Mouse (Mus musculus) liver, embryonic 12.5 days (tissue): Measurements from ENCODE around the gene Myh13. TPM values are rescaled to one million over a fixed set of nuclear protein-coding genes. Genes with fewer than 3 reads are reported as not detected.

Source experiments
- ATAC-seq: fragments of 200-750 bp; cut with Nextera tagmentation; 2 replicates; pipeline ENCODE4 v1.8.0; 2017; ENCODE audit warnings: moderate number of reproducible peaks, mild to moderate bottlenecking, moderate library complexity
- H3K27ac ChIP-seq: fragments of 300-500 bp; sonication (generic); 2 replicates; pipeline ENCODE4 v1.5.1; 2016; ENCODE audit warnings: mild to moderate bottlenecking
- H3K27me3 ChIP-seq: fragments of 300-500 bp; sonication (generic); replicated peaks from 2 replicates; pipeline ENCODE4 v1.6.1; 2016; ENCODE audit warnings: mild to moderate bottlenecking, moderate library complexity
- H3K36me3 ChIP-seq: fragments of 300-500 bp; sonication (generic); 2 replicates; pipeline ENCODE4 v1.6.1; 2016; ENCODE audit warnings: mild to moderate bottlenecking, moderate library complexity
- H3K4me1 ChIP-seq: fragments of 300-500 bp; sonication (generic); 2 replicates; pipeline ENCODE4 v1.6.1; 2016
- H3K4me2 ChIP-seq: fragments of 300-500 bp; sonication (generic); 2 replicates; pipeline ENCODE4 v1.6.1; 2016; ENCODE audit warnings: mild to moderate bottlenecking, moderate library complexity
- H3K4me3 ChIP-seq: fragments of 300-500 bp; sonication (generic); 2 replicates; pipeline ENCODE4 v1.5.1; 2016; ENCODE audit warnings: mild to moderate bottlenecking, moderate library complexity
- H3K9ac ChIP-seq: fragments of 300-500 bp; sonication (generic); 2 replicates; pipeline ENCODE4 v1.6.1; 2016; ENCODE audit warnings: mild to moderate bottlenecking, moderate library complexity
- H3K9me3 ChIP-seq: fragments of 300-500 bp; sonication (generic); replicated peaks from 2 replicates; pipeline ENCODE4 v1.6.1; 2016; ENCODE audit warnings: mild to moderate bottlenecking, moderate library complexity
- WGBS: fragments of 180-500 bp; shearing (Covaris S2); methylation state at CpG from one replicate; pipeline ENCODE4 v1.1.7; 2016; ENCODE audit not compliant: insufficient replicate concordance; 5-methylcytosine and 5-hydroxymethylcytosine counted together
- polyA plus RNA-seq: library from polyadenylated mRNA; unstranded; fragments of >200 nt; fragmentation: Nextera tagmentation; extraction: Ambion mirVana; gene quantifications from 2 replicates; pipeline ENCODE4 v1.2.1, GENCODE M21; 2016

Myh13 gene
- polyA plus RNA-seq, 1 experiment from 2014 or later, result not detected

- Histone ChIP-seq H3K4me3 (no peak overlapping the region), H3K4me1 (no peaks in the 10 kb centered on the region), H3K9ac (no peak overlapping the region), H3K27me3 (no peaks in the 10 kb centered on the region), H3K27ac (no peak overlapping the region), H3K36me3 (no peaks in the 10 kb centered on the region), H3K9me3 (no peaks in the 10 kb centered on the region), H3K4me2 (no peak overlapping the region)
- WGBS, result 68% methylated on average over 12 of the region's 12 CpGs
- no peak for ATAC-seq
These were observed 43.1 kb downstream of the Myh13 start for GRCm38 (mm10) chr11:67364551-67364950.

GRCm38 (mm10) chr11:67364986-67365721, 43.7 kb downstream of the Myh13 start:
- no peaks in the 10 kb centered on the region for H3K27me3 ChIP-seq
- no peak overlapping the region for H3K9ac ChIP-seq
- 75% methylated on average over 14 of the region's 14 CpGs for WGBS
- H3K4me3 ChIP-seq, result no peak overlapping the region
- H3K4me2 ChIP-seq, result no peak overlapping the region
- no peaks in the 10 kb centered on the region for H3K9me3 ChIP-seq
- no peak overlapping the region for H3K27ac ChIP-seq
- no peaks in the 10 kb centered on the region for H3K4me1 ChIP-seq
- H3K36me3 ChIP-seq, result no peaks in the 10 kb centered on the region
- ATAC-seq, result no peak

GRCm38 (mm10) chr11:67366936-67367335, 45.5 kb downstream of the Myh13 start:
- no peaks in the 10 kb centered on the region for H3K4me1 ChIP-seq
- no peaks in the 10 kb centered on the region for H3K9me3 ChIP-seq
- H3K4me2 ChIP-seq, result no peak overlapping the region
- H3K4me3 ChIP-seq, result no peak overlapping the region
- H3K36me3 ChIP-seq, result no peaks in the 10 kb centered on the region
- 58% methylated on average over 9 of the region's 9 CpGs for WGBS
- H3K9ac ChIP-seq, result no peak overlapping the region
- ATAC-seq, result no peak
- H3K27me3 ChIP-seq, result no peaks in the 10 kb centered on the region
- H3K27ac ChIP-seq, result no peak overlapping the region

- Histone ChIP-seq H3K27ac (no peak overlapping the region), H3K9me3 (no peaks in the 10 kb centered on the region), H3K4me1 (no peaks in the 10 kb centered on the region), H3K9ac (no peak overlapping the region), H3K36me3 (no peaks in the 10 kb centered on the region), H3K27me3 (no peaks in the 10 kb centered on the region), H3K4me2 (no peak overlapping the region), H3K4me3 (no peak overlapping the region)
- no peak for ATAC-seq
- WGBS, result 42% methylated on average over 2 of the region's 2 CpGs
These were observed 51.9 kb downstream of the Myh13 start for GRCm38 (mm10) chr11:67373333-67373732.

- no peaks in the 10 kb centered on the region for H3K4me1 ChIP-seq
- no peaks in the 10 kb centered on the region for H3K27me3 ChIP-seq
- no peak overlapping the region for H3K4me3 ChIP-seq
- ATAC-seq, result no peak
- H3K27ac ChIP-seq, result no peak overlapping the region
- no peaks in the 10 kb centered on the region for H3K9me3 ChIP-seq
- H3K36me3 ChIP-seq, result no peaks in the 10 kb centered on the region
- no peak overlapping the region for H3K9ac ChIP-seq
- H3K4me2 ChIP-seq, result no peak overlapping the region
These were observed 54.9 kb downstream of the Myh13 start for GRCm38 (mm10) chr11:67376308-67376707.

GRCm38 (mm10) chr11:67379703-67380510, 58.4 kb downstream of the Myh13 start:
- no peak for ATAC-seq
- no peaks in the 10 kb centered on the region for H3K27me3 ChIP-seq
- H3K4me1 ChIP-seq, result no peaks in the 10 kb centered on the region
- H3K36me3 ChIP-seq, result no peaks in the 10 kb centered on the region
- H3K4me3 ChIP-seq, result no peak overlapping the region
- 39% methylated on average over 10 of the region's 10 CpGs for WGBS
- no peak overlapping the region for H3K9ac ChIP-seq
- no peaks in the 10 kb centered on the region for H3K9me3 ChIP-seq
- no peak overlapping the region for H3K4me2 ChIP-seq
- no peak overlapping the region for H3K27ac ChIP-seq

GRCm38 (mm10) chr11:67381833-67382232, 60.4 kb downstream of the Myh13 start:
- Histone ChIP-seq H3K9me3 (no peaks in the 10 kb centered on the region), H3K4me1 (no peaks in the 10 kb centered on the region), H3K9ac (no peak overlapping the region), H3K4me3 (no peak overlapping the region), H3K4me2 (no peak overlapping the region), H3K36me3 (no peaks in the 10 kb centered on the region), H3K27ac (no peak overlapping the region), H3K27me3 (no peaks in the 10 kb centered on the region)
- ATAC-seq, result no peak
- WGBS, result 21% methylated on average over 4 of the region's 4 CpGs

GRCm38 (mm10) chr11:67384653-67385052, 63.2 kb downstream of the Myh13 start:
- Histone ChIP-seq H3K9ac (no peak overlapping the region), H3K27ac (no peak overlapping the region), H3K27me3 (no peaks in the 10 kb centered on the region), H3K36me3 (no peaks in the 10 kb centered on the region), H3K4me3 (no peak overlapping the region), H3K9me3 (no peaks in the 10 kb centered on the region), H3K4me2 (no peak overlapping the region), H3K4me1 (no peaks in the 10 kb centered on the region)
- ATAC-seq, result no peak
- WGBS, result 64% methylated on average over 7 of the region's 7 CpGs

GRCm38 (mm10) chr11:67386815-67387415, 65.5 kb downstream of the Myh13 start:
- Histone ChIP-seq H3K4me2 (no peak overlapping the region), H3K4me1 (no peaks in the 10 kb centered on the region), H3K36me3 (no peaks in the 10 kb centered on the region), H3K9ac (no peak overlapping the region), H3K9me3 (no peaks in the 10 kb centered on the region), H3K4me3 (no peak overlapping the region), H3K27me3 (no peaks in the 10 kb centered on the region), H3K27ac (no peak overlapping the region)
- ATAC-seq, result no peak
- 38% methylated on average over 8 of the region's 8 CpGs for WGBS

- Histone ChIP-seq H3K4me1 (no peaks in the 10 kb centered on the region), H3K9ac (no peak overlapping the region), H3K4me2 (no peak overlapping the region), H3K4me3 (no peak overlapping the region), H3K9me3 (no peaks in the 10 kb centered on the region), H3K27ac (no peak overlapping the region), H3K36me3 (no peaks in the 10 kb centered on the region), H3K27me3 (no peaks in the 10 kb centered on the region)
- no peak for ATAC-seq
- 63% methylated on average over 3 of the region's 3 CpGs for WGBS
These were observed 69.4 kb downstream of the Myh13 start for GRCm38 (mm10) chr11:67390679-67391384.

- Histone ChIP-seq H3K36me3 (no peaks in the 10 kb centered on the region), H3K4me2 (no peak overlapping the region), H3K27me3 (no peaks in the 10 kb centered on the region), H3K4me3 (no peak overlapping the region), H3K9ac (no peak overlapping the region), H3K9me3 (no peaks in the 10 kb centered on the region), H3K27ac (no peak overlapping the region), H3K4me1 (no peaks in the 10 kb centered on the region)
- WGBS, result 61% methylated on average over 3 of the region's 3 CpGs
- no peak for ATAC-seq
These were observed 70.9 kb downstream of the Myh13 start for GRCm38 (mm10) chr11:67392369-67392768.

- Histone ChIP-seq H3K4me1 (no peaks in the 10 kb centered on the region), H3K9me3 (no peaks in the 10 kb centered on the region), H3K9ac (no peak overlapping the region), H3K36me3 (no peaks in the 10 kb centered on the region), H3K4me2 (no peak overlapping the region), H3K4me3 (no peak overlapping the region), H3K27me3 (no peaks in the 10 kb centered on the region), H3K27ac (no peak overlapping the region)
- no peak for ATAC-seq
- 81% methylated on average over 5 of the region's 5 CpGs for WGBS
These were observed 79.5 kb downstream of the Myh13 start for GRCm38 (mm10) chr11:67400956-67401355.
